Mouse (Mus musculus) lung, postnatal 10 days (tissue): ENCODE data around the gene Me1.

Source experiments
- DNase-seq: peaks from one replicate; pipeline ENCODE4 v3.0.0; 2021

Gene Me1

DNA sequence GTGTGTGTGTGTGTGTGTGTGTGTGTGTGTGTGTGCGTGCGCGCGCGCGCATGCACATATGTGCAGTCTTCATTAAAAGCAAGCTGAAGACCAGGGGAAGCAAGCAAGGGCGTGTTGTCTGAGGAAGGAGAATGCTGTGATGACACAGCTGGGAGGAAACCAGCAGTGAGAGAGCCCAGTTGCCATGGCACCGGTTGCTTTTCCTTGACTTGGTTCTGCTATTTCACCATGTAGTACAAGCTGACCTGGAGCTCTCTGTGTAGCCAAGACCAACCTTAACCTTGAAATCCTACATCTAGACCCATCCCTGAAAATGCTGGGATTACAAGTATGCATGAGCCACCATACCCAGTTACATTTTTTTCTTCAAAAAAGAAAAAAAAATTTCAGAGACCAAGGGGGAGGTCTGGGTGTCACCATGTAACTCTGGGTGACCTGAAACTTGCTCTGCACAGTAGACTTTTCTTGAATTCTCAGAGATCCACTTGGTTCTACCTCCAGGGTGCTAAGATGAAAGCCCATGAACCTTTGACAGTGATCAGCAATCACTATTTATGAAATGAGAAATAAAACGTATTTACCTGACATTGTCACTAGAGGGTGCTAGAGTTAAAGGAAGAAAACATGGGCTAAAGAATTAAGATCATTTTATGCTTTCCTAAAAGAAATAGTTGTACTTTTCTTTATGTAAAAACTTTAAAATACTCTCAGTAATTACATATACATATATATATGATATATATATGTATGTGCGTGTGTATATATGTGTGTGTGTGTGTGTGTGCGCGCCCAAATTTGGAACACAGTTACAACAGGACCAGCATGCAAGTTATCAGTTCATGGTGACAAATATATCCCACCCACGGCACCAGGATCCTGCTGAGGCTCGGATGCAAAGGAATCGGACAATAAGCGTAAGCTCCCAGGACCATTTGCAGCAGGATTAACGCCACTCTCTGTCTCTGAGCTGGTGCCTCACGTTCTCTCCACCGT, 102.8 kb downstream of the Me1 start:
- DNase-seq = no peak

- DNase-seq = no peak
Observed at GRCm38 (mm10) chr9:86587019-86587795, 108.5 kb downstream of the Me1 start.

DNA sequence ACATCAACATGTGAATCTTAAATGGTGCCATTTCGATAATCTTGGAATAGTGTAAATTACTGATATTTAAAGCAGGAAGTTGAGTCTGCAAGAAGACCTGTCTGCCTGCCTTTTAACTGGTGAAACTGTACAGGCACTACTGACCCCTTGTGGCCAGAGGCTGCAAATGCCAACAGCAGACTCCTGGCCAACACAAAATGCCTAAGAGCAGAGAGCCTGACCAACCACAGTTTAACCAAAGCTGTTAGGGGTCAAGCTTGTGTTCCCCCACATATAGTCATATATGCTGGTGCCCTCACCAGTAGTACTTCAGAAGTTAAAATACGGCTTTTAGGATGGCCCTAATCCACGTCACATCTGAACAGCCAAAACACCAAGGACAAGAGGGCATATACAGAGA, 112.0 kb downstream of the Me1 start:
- peak; percentile 78 for DNase-seq

- DNase-seq = no peak
Observed at GRCm38 (mm10) chr9:86579657-86580056, 116.1 kb downstream of the Me1 start.

DNA sequence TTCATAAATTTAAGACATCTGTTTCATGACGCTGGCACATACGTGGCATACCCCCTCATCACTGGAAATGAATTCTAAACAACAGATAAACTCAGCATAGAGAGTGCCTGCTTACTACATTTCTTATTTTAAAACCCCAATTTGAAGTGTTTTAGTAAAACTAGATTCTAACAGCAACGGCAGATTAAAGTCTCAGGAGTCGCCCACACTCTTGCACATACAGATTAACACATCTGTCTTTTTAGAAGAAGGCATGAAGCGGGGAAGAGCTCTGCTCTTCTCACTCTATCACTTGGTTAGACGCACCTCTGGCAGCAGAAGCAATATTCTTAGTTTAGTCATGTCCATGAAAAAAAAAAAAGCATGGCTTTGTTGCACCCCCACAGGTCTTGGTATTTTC, 120.6 kb downstream of the Me1 start:
- no peak for DNase-seq

GRCm38 (mm10) chr9:86573616-86574303, 122.0 kb downstream of the Me1 start:
- DNase-seq = no peak

DNA sequence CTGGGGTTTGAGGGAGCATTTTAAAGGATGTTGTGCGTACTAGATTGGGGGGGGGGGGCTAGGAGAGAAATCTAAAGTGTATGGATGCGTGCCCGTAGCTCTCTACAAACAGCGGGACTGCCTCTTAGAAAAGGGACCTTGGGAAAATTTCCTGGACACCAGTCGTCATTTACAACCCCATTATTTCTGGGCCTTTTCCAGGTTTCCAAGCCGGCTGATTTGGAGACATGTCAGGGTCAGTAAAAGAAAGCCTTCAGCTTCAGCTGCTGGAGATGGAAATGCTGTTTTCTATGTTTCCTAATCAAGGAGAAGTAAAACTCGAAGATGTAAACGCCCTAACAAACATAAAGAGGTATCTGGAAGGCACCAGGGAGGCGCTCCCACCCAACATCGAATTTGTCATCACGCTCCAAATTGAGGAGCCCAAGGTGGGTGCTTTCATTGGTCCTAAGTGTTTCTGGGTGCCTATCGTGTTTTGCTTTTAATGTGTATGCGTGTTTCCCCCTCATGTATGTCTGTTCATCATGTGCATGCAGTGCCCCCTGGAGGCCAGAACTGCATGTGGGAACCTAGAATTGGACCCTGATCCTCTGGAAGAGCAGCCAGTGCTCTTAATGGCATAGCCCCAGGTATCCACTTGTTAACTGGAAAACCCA, 123.0 kb downstream of the Me1 start:
- DNase-seq = peak; percentile 87

DNA sequence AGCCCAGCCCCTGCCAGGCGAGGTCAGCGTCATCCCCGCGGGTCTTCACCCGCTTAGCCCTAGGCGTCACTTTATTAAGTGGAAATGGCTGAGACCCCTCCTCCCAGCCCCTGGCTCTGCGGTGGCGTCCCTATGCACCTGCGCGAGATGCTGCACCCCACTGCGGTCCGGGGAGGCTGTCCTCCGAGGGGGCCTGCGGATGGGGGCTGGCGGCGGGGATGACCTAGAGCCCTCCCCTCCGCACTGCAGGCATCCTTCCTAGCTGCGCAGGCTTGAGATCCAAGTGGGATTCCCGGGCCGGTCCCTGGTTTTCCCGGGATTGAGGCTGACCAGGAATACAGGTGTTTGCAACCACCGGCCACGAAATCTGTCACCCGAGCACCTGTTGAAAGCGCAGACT, 123.6 kb downstream of the Me1 start:
- DNase-seq = no peak

DNA sequence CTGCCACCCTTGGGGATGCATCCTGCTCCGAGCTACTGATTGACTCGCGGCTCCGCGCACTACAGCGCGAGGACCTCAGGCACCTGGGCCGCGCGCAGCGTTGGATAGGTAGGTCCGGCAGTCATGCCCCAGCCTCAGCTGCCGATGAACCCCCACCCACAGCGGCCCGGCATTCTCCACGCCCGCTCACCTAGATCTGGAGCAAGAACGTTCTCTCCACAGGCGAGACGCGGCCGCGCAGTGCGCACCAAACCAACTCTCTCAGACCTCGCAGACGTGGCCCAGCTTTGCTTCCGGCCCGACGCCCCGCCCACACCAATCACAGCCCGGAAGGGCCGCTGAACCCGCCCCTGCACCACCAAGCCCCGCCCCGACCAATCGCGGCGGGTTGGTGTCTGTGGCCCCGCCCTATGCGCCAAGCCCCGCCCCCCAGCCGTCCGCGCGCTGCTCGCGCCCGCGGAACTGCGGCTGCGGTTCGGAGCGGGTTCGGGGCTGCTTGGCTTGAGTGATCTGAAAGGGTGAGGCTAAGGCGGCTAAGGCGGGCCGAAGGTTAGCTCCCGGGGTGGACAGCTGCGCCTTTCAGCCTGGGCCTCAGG, 124.1 kb downstream of the Me1 start, which contains the start of the genes Pgm3 and Rwdd2a:
Pgm3 (minus strand) TSS at position 303 of the 596 bp plus-strand sequence.
Rwdd2a (plus strand) TSS at position 452 of the 596 bp plus-strand sequence.
- DNase-seq = peak; percentile 97

- DNase-seq = no peak
Observed at GRCm38 (mm10) chr9:86570946-86571345, 124.8 kb downstream of the Me1 start.

- no peak for DNase-seq
Observed at GRCm38 (mm10) chr9:86570261-86570890, 125.4 kb downstream of the Me1 start.

DNA sequence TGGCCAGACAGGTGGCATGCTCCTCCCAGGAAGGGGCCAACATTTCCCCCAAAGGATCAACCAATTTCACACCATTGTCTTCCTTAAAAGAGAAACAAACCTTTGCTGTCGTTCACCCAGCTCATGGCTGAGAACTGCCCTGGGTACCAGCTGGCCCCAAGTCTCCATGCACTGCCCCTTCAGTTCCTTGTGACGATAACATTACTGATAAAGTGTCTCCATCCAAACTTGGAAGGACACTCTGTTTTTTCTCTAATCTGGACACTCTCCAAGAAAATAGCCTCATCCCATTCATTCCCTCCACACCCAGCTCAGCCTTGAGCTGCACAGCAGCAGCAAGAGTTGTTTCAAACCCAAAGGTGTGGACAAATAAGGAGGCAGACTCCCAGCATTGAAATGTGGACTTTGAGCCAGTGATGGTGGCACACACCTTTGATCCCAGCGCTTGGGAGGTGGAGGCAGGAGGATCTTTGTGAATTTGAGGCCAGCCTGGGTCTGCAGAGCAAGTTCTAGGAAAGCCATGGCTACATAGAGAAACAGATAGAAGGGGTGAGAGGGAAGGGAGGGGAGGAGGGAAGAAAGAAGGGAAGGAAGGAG, 126.3 kb downstream of the Me1 start:
- no peak for DNase-seq

- DNase-seq = peak; percentile 34
Observed at GRCm38 (mm10) chr9:86560543-86560942, 135.2 kb downstream of the Me1 start.

GRCm38 (mm10) chr9:86554641-86555040, 141.1 kb downstream of the Me1 start:
- DNase-seq = no peak

GRCm38 (mm10) chr9:86553886-86554285, 141.9 kb downstream of the Me1 start:
- DNase-seq = no peak

- DNase-seq = no peak
Observed at GRCm38 (mm10) chr9:86550717-86551116, 145.0 kb downstream of the Me1 start.

- no peak for DNase-seq
Observed at GRCm38 (mm10) chr9:86549637-86550162, 146.1 kb downstream of the Me1 start.

DNA sequence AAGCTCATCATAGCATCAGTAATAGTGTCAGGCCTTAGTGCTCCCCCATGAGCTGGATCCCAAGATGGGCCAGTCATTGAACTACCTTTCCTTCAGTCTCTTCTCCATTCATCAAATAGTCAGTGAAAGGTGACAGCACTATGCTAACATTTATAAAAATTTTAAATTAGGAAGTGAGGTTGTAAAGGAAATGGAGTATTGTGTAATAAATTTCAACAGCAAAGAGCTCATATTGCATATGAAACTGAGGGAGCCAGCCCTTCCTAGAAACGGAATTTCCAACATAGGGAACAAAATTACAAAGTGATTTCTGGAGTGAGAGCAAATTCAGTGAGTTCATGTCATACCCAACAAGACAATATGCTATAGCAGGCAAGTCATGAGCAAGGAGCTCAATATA, 151.2 kb downstream of the Me1 start:
- no peak for DNase-seq

DNA sequence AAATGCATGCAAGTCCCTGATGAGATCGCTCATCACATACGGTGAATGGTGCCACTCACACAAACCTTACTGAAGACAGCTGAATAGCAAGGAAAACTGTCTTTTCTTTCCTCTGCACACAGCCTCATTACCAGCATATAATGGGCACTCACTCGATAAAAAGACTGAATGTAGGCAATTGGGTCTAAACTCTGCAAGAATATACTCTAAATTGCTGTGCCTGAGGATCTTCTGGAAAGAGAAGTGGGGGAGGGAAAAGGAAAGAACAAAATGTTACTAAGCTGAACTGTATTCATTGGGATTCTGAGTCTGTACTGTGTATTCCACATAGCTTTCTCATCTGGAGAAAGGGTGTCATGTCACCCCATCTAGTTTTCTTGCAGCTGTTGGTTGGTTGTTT, 152.3 kb downstream of the Me1 start:
- no peak for DNase-seq

DNA sequence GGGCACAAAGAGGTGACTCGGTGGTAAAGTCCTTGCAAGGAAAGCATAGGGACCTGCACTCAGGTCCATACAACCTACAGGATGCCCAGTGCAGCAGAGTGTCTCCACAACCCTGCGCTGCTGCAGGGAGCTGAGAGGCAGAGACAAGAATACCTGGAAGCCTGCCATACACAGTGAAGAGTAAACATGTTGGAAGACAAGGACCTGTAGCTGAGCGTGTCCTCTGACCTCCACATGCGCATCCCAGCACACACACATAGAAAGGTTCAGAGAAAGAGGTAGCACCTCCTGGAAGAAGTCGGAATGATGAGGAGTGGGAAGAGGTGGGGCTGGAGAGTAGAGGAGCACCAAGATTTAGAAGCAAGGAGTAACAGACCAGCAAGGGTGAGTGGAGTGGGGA, 161.7 kb downstream of the Me1 start:
- DNase-seq = no peak
